Mouse (Mus musculus): ENCODE measurements around the gene R3hdm4.

DNA sequence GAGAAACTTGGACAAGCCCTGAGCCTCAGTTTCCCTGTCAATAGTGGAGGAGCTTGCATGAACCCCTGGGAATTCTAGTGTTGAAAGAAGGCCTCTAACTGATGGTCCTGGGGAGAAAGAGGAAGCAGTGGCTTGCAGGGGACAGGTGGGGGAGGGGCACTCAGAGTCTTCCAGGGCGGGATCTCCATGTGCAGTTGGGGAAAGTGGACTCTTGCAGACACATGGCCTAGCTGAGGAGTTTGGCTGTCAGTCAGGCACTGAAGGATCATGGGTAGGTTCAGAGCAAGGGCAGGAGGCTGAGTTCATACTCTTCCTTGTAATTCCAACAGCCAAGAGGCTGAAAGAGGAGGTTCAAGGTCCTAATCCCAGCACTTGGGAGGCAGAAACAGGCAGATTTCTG, 43.8 kb downstream of the R3hdm4 start:
- TF ChIP-seq E2F4 (IDR thresholded peaks at IDR 0.05; ENCODE audit: insufficient replicate concordance, low read depth, low read length) (no peak), MXI1 (IDR thresholded peaks at IDR 0.05; ENCODE audit: low read depth, low read length) (0 out of 2 replicates have a peak, but pooled peaks have one; percentile 28), POLR2A (IDR thresholded peaks at IDR 0.05; ENCODE audit: low read depth, low read length) (no peak), CTCF (conservative IDR thresholded peaks at IDR 0.05 in 1 of 2, IDR thresholded peaks at IDR 0.05 in 1 of 2; ENCODE audit: low read depth in 2 of 2, low read length in 2 of 2) (no peak), MAX (IDR thresholded peaks at IDR 0.05; ENCODE audit: low read length) (peak; percentile 46; the same call in 1 of the 2 replicates), EP300 (IDR thresholded peaks at IDR 0.05; ENCODE audit: low read length) (no peak), ELF1 (IDR thresholded peaks at IDR 0.05; ENCODE audit: low read depth, low read length) (no peak), USF2 (conservative IDR thresholded peaks at IDR 0.05; ENCODE audit: low read depth, low read length) (no peak), RAD21 (IDR thresholded peaks at IDR 0.05; ENCODE audit: low read depth, low read length) (no peak), UBTF (IDR thresholded peaks at IDR 0.05; ENCODE audit: low read depth, low read length) (no peak), ZC3H11A (IDR thresholded peaks at IDR 0.05; ENCODE audit: low read depth, low read length) (no peak), BHLHE40 (IDR thresholded peaks at IDR 0.05; ENCODE audit: low read depth, low read length) (no peak), KAT2A (IDR thresholded peaks at IDR 0.05; ENCODE audit: insufficient replicate concordance, low read length) (no peak), TBP (conservative IDR thresholded peaks at IDR 0.05; ENCODE audit: low read depth, low read length) (no peak)

All from CH12.LX (cell line).